Mouse (Mus musculus): Measurements from ENCODE around the gene Sox10.

- TF ChIP-seq EP300 (IDR thresholded peaks at IDR 0.05; ENCODE audit: insufficient read depth, low read depth, low read length) (no peak), CTCF (IDR thresholded peaks at IDR 0.05; ENCODE audit: low read depth, low read length) (no peak), POLR2A (IDR thresholded peaks at IDR 0.05; ENCODE audit: insufficient read depth, low read length) (no peak)
Measured at GRCm38 (mm10) chr15:79124331-79124875, 40.6 kb downstream of the Sox10 start.
